Mouse (Mus musculus): ENCODE results near the gene Shc3.

DNA sequence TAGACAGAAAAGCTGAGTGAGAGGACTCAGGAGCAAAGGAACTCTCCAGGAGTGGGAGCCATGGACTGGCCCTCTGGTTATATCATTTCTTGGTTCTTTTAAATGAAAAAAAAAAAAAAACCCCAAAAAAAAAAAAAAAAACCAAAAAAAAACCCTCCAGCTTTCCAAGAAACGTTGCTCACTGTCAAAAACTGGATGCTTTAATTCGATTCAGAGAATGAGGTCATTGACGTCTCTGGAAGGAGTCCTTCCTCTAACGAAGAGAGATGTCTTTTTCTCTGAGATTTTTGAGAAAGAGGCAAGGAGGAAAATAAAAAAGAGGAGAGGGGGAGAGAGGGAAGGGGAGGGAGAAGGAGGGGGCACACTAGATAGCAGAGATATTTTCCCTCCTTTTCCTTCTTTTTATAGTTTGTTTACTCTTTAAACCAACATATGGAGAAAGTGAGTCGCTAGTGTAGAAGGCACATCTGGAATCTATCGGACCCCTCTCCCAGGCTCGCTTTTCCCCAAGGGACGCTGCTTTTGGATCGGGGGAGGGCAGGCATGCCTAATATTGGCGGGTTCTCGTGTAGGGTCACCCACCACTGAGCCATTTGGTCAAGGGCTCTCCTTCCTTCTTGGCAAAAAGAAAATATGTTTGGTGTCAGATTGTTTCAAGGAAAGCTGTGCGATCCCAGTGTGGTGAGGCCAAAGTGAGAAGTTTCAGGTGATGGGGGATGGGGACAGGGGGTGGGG, 157.4 kb downstream of the Shc3 start:
- TF ChIP-seq CTCF (IDR thresholded peaks at IDR 0.05; ENCODE audit: low read depth) (no peak), EP300 (optimal IDR thresholded peaks at IDR 0.05) (no peak)
